Mouse (Mus musculus): ENCODE measurements around the gene Cript. TPM values are rescaled to one million over a fixed set of nuclear protein-coding genes. Genes with fewer than 3 reads are reported as not detected.

The Cript gene
- polyA plus RNA-seq, 2 experiments: 20.8 to 76.5 TPM

- ATAC-seq (ENCODE audit: insufficient read depth): no peak
- Histone ChIP-seq H3K27ac (no peak overlapping the region), H3K9me3 (ENCODE audit: control insufficient read depth, low read length) (no peaks in the 10 kb centered on the region), H3K9ac (replicated peaks) (no peak overlapping the region), H3K4me2 (ENCODE audit: low read depth) (no peak overlapping the region), H3K4me1 (replicated peaks; ENCODE audit: control insufficient read depth in 2 of 2, insufficient read depth in 2 of 2, low read length in 1 of 2) (0 out of 4 replicates have a peak, but pooled peaks cover 0 to 1% of the 10 kb centered on the region in 2 experiments), H3K27me3 (ENCODE audit: control insufficient read depth, insufficient read depth, low read length) (no peaks in the 10 kb centered on the region), H3K36me3 (replicated peaks; ENCODE audit: control insufficient read depth, insufficient read depth, low read depth) (no peaks in the 10 kb centered on the region), H3K4me3 (ENCODE audit: insufficient read depth in 1 of 2, low read depth in 2 of 2, low read length in 2 of 2) (no peak overlapping the region)
- DNase-seq (ENCODE audit: low read depth in 3 of 3, low spot score in 3 of 3): no peak
- TF ChIP-seq EP300 (IDR thresholded peaks at IDR 0.05; ENCODE audit: low read depth) (no peak), CTCF (IDR thresholded peaks at IDR 0.05; ENCODE audit: low read depth) (no peak)
- WGBS (ENCODE audit: insufficient replicate concordance): 52% methylated on average over 5 of the region's 5 CpGs
These were observed 24.3 kb downstream of the Cript start for GRCm38 (mm10) chr17:87049696-87050095.

GRCm38 (mm10) chr17:87050469-87051175 is 25.3 kb downstream of the Cript start:
- no peak overlapping the region for H3K4me3 ChIP-seq (ENCODE audit: insufficient read depth in 1 of 2, low read depth in 2 of 2, low read length in 2 of 2)
- DNase-seq (ENCODE audit: low read depth in 3 of 3, low spot score in 3 of 3): no peak
- WGBS (ENCODE audit: insufficient replicate concordance): 57% methylated on average over 9 of the region's 9 CpGs
- H3K9ac ChIP-seq (replicated peaks): no peak overlapping the region
- 0 out of 4 replicates have a peak, but pooled peaks cover 0 to 2% of the 10 kb centered on the region in 2 experiments for H3K4me1 ChIP-seq (replicated peaks; ENCODE audit: control insufficient read depth in 2 of 2, insufficient read depth in 2 of 2, low read length in 1 of 2)
- no peak overlapping the region for H3K4me2 ChIP-seq (ENCODE audit: low read depth)
- ATAC-seq (ENCODE audit: insufficient read depth): no peak
- no peaks in the 10 kb centered on the region for H3K9me3 ChIP-seq (ENCODE audit: control insufficient read depth, low read length)
- H3K27me3 ChIP-seq (ENCODE audit: control insufficient read depth, insufficient read depth, low read length): no peaks in the 10 kb centered on the region
- TF ChIP-seq CTCF (IDR thresholded peaks at IDR 0.05; ENCODE audit: low read depth): no peak
- no peak overlapping the region for H3K27ac ChIP-seq
- H3K36me3 ChIP-seq (replicated peaks; ENCODE audit: control insufficient read depth, insufficient read depth, low read depth): no peaks in the 10 kb centered on the region

- no peak overlapping the region for H3K4me2 ChIP-seq (ENCODE audit: low read depth)
- no peak for DNase-seq (ENCODE audit: low read depth in 3 of 3, low spot score in 3 of 3)
- TF ChIP-seq CTCF (IDR thresholded peaks at IDR 0.05; ENCODE audit: low read depth) (no peak), EP300 (IDR thresholded peaks at IDR 0.05; ENCODE audit: low read depth) (no peak)
- H3K4me1 ChIP-seq (replicated peaks; ENCODE audit: control insufficient read depth in 2 of 2, insufficient read depth in 2 of 2, low read length in 1 of 2): 0 out of 4 replicates have a peak, but pooled peaks cover 0 to 2% of the 10 kb centered on the region in 2 experiments
- WGBS (ENCODE audit: insufficient replicate concordance): 54% methylated on average over 1 of the region's 1 CpGs
- no peak overlapping the region for H3K4me3 ChIP-seq (ENCODE audit: insufficient read depth in 1 of 2, low read depth in 2 of 2, low read length in 2 of 2)
- no peak for ATAC-seq (ENCODE audit: insufficient read depth)
- H3K27me3 ChIP-seq (ENCODE audit: control insufficient read depth, insufficient read depth, low read length): no peaks in the 10 kb centered on the region
- no peaks in the 10 kb centered on the region for H3K9me3 ChIP-seq (ENCODE audit: control insufficient read depth, low read length)
- H3K9ac ChIP-seq (replicated peaks): no peak overlapping the region
- H3K36me3 ChIP-seq (replicated peaks; ENCODE audit: control insufficient read depth, insufficient read depth, low read depth): no peaks in the 10 kb centered on the region
- H3K27ac ChIP-seq: no peak overlapping the region
These were observed 26.3 kb downstream of the Cript start for GRCm38 (mm10) chr17:87051652-87052051.

GRCm38 (mm10) chr17:87052432-87052831 is 27.1 kb downstream of the Cript start:
- Histone ChIP-seq H3K4me2 (ENCODE audit: low read depth) (no peak overlapping the region), H3K27ac (no peak overlapping the region), H3K4me1 (replicated peaks; ENCODE audit: control insufficient read depth in 2 of 2, insufficient read depth in 2 of 2, low read length in 1 of 2) (0 out of 4 replicates have a peak, but pooled peaks cover 0 to 2% of the 10 kb centered on the region in 2 experiments), H3K36me3 (replicated peaks; ENCODE audit: control insufficient read depth, insufficient read depth, low read depth) (no peaks in the 10 kb centered on the region), H3K9ac (replicated peaks) (no peak overlapping the region), H3K27me3 (ENCODE audit: control insufficient read depth, insufficient read depth, low read length) (no peaks in the 10 kb centered on the region), H3K4me3 (ENCODE audit: insufficient read depth in 1 of 2, low read depth in 2 of 2, low read length in 2 of 2) (no peak overlapping the region), H3K9me3 (ENCODE audit: control insufficient read depth, low read length) (no peaks in the 10 kb centered on the region)
- no peak for TF ChIP-seq EP300 (IDR thresholded peaks at IDR 0.05; ENCODE audit: low read depth)
- TF ChIP-seq CTCF (IDR thresholded peaks at IDR 0.05; ENCODE audit: low read depth): no peak
- 65% methylated on average over 1 of the region's 1 CpGs for WGBS (ENCODE audit: insufficient replicate concordance)
- DNase-seq (ENCODE audit: low read depth in 3 of 3, low spot score in 3 of 3) (no peak), ATAC-seq (ENCODE audit: insufficient read depth) (no peak)

GRCm38 (mm10) chr17:87053921-87054320 is 28.6 kb downstream of the Cript start:
- no peak overlapping the region for H3K9ac ChIP-seq (replicated peaks)
- TF ChIP-seq CTCF (IDR thresholded peaks at IDR 0.05; ENCODE audit: low read depth) (no peak), EP300 (IDR thresholded peaks at IDR 0.05; ENCODE audit: low read depth) (no peak)
- H3K27ac ChIP-seq: no peak overlapping the region
- 0 out of 4 replicates have a peak, but pooled peaks cover 0 to 2% of the 10 kb centered on the region in 2 experiments for H3K4me1 ChIP-seq (replicated peaks; ENCODE audit: control insufficient read depth in 2 of 2, insufficient read depth in 2 of 2, low read length in 1 of 2)
- 49% methylated on average over 5 of the region's 5 CpGs for WGBS (ENCODE audit: insufficient replicate concordance)
- no peaks in the 10 kb centered on the region for H3K9me3 ChIP-seq (ENCODE audit: control insufficient read depth, low read length)
- no peak for DNase-seq (ENCODE audit: low read depth in 3 of 3, low spot score in 3 of 3)
- no peak for ATAC-seq (ENCODE audit: insufficient read depth)
- H3K27me3 ChIP-seq (ENCODE audit: control insufficient read depth, insufficient read depth, low read length): no peaks in the 10 kb centered on the region
- H3K4me2 ChIP-seq (ENCODE audit: low read depth): no peak overlapping the region
- no peaks in the 10 kb centered on the region for H3K36me3 ChIP-seq (replicated peaks; ENCODE audit: control insufficient read depth, insufficient read depth, low read depth)
- no peak overlapping the region for H3K4me3 ChIP-seq (ENCODE audit: insufficient read depth in 1 of 2, low read depth in 2 of 2, low read length in 2 of 2)

Measured in liver, embryonic 14.5 days (tissue).